Mouse (Mus musculus) cerebellum, adult 11-12 months (tissue): ENCODE measurements around the gene Klhl22.
A peak's percentile ranks its signal among the peaks of the same experiment; 100 is the strongest.

Experiments
- DNase-seq: peaks from one replicate; pipeline ENCODE4 v3.0.0; 2022

Gene Klhl22

DNA sequence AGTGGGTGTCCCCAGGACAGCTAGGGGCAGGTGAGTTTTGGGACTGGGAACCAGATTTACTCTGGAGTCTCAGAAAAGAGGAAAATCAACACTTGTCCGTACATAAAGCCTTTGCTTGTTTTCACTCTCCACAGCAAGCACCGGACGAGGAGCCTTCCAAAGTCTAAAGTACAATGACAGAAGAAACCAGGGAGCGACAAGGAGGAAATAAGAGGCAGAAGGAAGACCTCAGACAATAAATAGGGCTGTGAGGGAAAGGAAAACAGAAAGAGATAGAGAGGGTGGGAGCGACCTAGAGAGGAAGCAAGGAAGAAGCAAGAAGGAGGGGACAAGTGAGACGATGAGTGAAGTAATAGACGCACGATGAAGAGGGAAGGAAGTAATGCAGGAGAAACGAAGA is 516 bp upstream of the Klhl22 start:
- DNase-seq, result no peak

DNA sequence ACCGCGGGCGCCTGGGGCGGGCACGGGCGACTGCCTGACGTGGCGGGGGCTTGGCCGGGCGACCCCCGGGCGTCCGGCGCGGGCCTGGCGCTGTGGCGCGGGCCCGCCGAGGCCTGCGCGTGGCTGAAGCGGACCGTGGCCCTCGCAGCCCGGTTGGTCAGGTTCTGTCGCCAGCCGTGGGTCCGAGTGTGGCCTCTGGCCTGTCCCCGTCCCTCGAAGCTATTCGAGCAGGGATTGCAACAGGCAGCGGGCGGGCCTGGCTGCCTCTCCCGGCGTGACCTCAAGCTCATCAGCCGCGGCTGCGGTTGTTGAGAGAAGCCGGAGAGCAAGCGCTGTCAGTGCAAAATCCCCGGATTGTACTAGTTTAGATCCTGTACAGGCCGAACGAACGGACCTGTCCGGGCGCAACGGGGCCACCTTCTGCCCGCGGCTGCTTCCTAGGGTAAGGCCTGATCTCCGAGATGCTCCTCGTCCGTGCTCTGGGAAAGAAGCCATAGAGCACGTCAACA is 449 bp downstream of the Klhl22 start:
- DNase-seq, result peak; percentile 69

DNA sequence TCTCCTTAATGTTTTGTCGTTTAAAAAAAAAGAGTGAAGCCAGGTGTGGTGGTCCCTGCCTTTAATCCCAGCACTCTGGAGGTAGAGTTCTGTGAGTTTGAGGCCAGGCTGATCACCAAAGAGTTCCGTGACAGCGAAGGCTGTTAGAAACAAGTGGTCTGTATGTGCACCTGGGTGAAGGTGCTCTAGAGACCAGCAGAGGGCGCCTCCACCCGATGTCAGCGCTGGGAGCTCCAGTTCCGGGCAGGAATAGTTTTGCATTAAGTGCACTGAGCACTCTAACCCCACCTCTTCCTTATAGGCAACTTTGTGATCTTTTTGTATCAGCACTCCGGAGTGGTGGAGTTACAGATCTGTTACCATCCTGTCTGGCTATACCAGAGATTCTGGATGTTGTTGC is 1.2 kb downstream of the Klhl22 start:
- DNase-seq, result peak; percentile 32

DNA sequence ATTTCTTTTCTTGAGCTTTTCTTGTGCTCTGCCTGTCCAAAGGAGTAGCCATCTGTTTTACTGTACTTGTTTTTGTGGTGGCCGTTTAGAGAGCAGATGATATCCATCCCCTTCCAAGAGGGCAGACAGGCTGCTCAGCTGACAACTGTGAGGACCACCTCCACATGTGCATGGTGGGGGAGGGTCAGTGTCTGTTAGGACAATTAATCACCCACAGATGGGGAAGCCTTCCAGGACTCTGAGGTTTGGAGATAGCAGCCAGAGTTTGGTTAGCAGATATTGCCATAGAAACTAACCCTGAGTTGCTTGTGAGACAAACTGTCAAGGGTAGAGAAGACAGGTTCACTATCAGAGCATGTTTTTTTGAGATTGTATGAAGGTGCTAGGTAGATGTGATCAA is 1.7 kb downstream of the Klhl22 start:
- DNase-seq, result peak; percentile 23

DNA sequence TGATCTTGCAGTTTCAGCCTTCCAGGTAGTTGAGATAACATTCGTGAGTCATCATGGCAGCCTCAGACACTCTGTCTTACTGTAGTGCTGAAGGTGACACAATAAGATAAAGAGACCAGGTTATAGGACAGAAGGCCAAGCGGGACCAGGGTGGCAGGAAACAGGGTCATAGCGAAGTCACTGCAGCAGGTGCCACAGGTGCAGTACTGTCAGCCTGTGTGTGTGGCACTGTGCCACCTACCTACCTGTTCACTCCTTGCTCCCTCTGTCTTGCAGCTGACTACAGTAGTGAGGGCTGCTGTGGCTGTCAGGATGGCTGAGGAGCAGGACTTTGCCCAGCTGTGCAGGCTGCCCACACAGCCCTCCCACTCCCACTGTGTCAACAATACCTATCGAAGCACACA is 4.7 kb downstream of the Klhl22 start:
- no peak for DNase-seq

DNA sequence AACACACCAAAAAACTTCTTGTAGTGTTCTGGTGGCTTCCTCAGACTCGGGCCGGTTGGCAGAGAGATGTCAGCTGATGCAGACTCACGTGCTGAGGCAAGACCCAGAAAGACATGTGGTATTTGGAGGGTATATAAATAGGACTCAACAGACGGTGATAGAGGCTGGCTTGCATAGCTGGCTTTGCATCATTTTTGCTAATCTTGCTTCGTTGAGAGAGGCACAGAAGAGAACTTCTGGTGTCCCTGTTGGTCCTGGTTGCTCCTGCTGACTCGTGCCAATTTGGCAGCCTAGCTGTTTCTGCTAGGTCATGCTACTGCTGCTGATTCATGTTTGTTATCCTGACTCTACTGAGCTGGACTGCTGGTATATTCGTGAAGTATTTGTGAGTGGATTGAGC is 9.4 kb downstream of the Klhl22 start:
- peak; percentile 80 for DNase-seq

DNA sequence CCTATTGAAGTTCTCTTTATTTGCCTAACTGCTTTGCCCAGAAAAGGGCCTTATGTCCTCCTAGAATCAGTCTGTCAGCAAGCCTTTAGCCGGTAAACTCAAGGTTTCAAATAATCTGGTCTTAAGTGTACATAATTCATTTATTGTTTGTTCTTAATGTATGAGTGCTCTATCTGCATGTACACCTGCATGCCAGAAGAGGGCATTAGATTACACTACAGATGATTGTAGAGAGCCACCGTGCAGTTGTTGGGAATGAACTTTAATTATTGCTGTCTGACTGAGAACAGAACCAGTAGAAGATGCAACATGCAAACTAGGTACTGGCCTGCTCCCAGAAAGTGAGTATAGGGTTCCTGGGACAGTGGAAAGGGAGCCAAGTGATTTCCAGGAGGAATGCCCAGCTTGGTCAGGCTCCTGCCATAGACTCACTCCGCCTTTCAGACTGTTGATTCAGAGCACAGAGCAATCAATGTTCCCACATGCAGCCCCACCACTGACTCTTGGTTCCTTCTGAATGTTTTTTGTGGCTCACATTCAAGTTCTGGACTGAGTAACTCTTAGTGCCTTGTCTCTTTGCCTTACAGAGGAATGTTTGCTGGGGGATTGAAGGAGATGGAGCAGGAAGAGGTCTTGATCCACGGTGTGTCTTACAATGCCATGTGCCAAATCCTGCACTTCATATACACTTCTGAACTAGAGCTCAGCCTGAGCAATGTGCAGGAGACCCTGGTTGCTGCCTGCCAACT is 11.9 kb downstream of the Klhl22 start:
- no peak for DNase-seq

DNA sequence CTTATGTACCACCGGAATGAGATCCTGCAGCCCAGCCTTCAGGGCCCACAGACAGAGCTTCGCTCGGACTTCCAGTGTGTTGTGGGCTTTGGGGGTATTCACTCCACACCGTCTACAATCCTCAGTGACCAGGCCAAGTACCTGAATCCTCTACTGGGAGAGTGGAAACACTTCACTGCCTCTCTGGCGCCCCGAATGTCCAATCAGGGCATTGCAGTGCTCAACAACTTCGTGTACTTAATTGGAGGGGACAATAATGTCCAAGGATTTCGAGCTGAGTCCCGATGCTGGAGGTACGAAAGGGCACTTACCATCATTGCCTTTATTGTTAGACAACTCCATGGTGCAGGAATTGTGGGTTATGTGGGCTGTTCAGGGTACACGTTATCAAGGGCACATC is 17.4 kb downstream of the Klhl22 start:
- no peak for DNase-seq

DNA sequence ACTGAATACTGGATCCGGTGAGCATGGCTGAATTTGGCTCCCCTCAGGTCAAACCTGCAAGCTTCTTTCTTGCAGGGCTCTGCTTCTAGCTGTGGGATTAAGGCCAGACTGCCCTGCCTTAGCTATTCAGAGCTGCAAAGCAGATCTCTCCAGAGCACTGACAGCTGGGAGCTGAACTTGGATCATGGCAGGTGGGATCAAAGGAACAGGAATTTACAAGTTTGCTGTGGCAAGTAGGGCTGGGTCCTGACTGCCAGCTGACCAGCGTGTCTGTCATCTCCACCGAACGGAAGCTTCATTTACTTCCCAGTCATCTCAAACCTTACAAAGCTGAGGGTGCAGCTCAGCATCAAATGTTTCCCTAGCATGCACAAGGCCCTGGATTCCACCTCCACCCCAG is 18.8 kb downstream of the Klhl22 start:
- DNase-seq, result no peak

DNA sequence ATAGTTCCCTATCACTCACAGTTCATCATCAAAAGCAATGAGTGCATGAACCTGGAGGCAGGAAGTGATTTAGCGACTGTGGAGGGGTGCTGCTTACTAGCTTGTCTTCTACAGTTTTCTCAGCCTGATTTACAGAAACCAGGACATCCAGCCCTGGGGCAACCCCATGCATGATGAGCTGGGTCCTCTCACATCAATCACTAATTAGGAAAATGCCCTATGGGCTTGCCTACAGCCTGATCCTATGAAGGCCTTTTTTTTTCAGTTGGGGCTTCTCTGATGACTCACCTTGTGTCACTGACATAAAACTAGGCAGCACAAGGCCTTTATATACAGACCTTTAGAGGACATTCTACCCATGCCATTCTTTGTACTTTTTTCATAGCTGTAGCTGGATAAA is 20.3 kb downstream of the Klhl22 start:
- no peak for DNase-seq

DNA sequence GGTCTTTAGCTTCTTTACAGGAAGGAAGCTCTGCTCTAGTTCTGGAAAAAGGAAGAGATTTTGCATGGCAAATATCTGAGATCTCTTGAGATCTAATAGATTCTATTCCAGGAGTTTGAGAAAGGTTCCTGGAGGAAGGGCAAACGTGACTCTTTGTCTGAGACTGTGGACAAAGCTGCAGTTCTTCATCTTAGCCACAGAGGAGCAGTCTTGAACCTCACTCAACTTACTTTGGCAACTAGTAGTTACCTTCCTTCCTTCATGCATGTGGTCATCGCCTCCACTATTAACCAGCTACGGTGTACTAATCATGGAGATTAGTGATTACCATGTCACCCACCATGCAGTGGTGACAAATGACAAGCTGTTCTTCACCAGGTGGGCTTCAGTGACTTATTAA is 25.9 kb downstream of the Klhl22 start:
- DNase-seq, result no peak

DNA sequence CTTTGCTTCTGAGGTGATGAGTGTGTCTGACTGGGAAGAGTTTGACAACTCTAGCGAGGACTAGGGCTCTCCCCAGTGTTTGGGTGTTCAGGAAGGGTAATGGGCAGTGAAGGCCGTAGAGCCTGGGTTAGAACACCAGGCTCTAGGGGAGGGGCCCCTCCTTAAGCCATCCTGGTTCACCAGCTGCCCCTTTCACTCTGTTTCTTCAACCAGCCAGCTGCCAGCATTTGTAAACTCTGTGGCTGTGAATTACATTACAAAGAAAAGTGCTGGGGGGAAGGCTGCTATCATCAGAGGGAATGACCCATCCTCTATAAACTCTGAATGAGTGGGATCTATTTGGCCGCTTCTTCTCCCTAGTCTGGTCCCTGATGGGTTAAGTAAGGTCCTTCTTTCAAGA is 33.3 kb downstream of the Klhl22 start:
- no peak for DNase-seq

DNA sequence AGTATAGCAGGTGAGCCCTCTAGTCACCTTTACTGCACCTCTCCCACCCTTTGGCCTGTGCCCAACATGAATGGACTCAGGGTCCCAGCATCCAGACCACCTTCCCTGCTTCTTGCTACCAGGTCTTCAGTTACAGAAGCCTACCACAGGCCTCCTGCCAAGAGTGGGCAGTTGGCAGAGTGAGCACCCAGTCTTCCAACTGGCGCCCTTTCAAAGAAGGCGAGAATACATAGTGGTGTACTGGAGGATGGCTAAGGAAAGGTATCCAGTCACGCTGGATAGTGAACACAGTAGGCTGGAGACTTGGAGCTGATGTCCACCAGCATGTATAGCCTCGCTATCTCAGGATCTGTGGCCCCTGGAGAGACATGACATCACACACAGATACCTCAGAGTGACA is 34.6 kb downstream of the Klhl22 start:
- DNase-seq, result no peak

DNA sequence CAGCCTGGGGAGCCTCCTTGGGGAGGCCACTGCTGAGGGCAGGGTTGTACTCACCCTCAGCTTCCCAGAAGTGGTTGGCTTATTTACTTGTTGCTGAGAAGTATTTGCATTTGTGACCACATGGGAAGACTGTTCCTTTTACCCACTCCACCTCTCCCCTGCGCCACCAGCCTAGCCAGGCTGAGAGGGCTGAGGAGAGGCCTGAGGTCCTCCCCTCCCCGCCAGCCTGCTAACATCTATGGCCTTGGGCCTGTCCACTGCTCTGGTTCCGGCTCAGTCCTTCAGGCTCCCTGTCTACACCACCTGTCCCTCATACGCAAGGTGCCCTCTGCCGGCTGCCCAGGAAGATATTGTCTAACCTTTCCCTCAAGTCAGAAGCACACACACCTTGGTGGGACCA is 36.2 kb downstream of the Klhl22 start:
- DNase-seq, result peak; percentile 17

DNA sequence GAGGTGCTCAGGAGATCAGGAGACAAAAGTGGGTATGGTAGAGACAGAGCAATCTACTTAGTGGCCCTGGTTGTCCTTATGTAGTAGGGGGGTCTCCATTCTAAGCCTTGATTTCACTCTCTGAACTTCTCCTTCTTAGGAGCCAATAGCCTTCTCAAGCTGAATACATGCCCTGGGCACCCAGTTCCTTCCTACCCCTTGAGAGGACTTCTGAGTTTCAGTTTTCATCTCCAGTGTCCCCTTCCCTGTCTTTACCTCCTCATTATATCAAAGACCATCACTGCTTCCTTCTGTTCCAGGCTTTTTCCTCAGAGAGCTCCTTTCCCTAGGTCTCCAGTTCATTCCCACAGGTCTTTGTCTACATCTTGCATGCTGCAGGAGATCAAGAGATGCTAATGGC is 37.1 kb downstream of the Klhl22 start:
- DNase-seq, result no peak

DNA sequence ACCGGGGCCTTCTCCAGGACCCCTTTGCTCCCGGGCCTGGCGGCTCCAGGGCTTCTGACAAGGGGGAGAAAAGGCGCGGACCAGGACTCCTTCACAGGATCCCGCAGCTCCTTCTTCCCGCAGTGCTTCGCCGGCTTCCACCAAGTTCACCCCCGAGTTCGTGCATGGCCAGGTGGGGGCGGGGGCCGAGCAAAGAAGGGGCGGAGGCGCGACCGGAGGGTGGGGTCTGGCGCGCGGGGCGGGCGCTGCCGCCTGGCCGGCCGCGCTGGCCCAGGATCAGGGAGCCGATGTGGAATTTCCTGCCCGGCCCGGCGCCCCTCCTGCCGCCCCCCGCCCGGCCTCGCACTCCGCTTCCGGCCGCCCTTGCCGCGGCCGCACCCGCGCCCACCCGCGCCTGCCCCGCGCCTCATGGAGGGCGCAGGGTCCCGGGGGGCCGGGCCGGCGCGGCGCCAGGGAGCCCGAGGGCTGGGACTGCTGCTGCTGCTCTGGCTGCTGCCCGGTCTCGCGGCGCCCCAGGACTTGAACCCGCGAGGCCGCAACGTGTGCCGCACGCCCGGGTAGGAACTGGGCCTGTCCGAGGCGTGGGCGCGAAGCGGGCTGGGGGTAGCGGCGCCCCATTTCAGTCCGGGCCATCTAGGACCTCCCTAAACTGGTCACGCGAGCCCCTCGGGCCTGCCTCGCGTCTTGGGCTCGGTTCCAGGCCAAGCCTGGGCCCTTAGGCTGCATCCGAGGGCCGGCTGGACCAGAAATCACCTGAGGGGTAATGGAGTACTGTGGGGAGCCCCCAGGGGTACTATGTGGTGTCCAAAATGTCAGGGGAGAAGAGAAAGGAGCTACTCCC is 37.8 kb downstream of the Klhl22 start, which contains the start of gene Scarf2:
TSS of gene Scarf2 (plus strand) at position 312 of the 841 bp plus-strand sequence.
- no peak for DNase-seq

DNA sequence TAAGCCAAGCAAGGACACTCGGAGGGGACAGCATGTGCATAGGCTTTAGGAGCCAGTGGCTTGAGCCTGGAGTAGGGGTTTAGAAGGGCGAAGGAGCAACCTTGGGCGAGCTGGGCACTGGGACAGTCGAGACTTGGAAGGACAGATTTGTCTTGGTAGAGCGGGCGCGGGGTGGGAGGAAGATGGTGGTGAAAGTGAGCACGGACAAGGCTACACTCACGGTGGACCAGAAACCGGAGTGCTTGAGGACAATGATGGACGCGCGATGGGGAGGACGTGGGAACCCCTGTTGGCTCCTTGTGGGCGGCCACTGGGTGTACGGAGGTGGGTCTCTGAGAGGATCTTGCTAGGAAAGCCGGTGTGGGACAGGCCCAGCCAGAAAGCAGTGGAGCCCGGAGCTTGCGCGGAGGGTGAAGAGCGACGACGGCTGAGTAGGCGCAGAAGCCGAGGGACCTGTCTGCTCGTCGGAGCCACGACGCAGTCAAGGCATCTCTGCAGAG is 38.4 kb downstream of the Klhl22 start:
- DNase-seq, result no peak

DNA sequence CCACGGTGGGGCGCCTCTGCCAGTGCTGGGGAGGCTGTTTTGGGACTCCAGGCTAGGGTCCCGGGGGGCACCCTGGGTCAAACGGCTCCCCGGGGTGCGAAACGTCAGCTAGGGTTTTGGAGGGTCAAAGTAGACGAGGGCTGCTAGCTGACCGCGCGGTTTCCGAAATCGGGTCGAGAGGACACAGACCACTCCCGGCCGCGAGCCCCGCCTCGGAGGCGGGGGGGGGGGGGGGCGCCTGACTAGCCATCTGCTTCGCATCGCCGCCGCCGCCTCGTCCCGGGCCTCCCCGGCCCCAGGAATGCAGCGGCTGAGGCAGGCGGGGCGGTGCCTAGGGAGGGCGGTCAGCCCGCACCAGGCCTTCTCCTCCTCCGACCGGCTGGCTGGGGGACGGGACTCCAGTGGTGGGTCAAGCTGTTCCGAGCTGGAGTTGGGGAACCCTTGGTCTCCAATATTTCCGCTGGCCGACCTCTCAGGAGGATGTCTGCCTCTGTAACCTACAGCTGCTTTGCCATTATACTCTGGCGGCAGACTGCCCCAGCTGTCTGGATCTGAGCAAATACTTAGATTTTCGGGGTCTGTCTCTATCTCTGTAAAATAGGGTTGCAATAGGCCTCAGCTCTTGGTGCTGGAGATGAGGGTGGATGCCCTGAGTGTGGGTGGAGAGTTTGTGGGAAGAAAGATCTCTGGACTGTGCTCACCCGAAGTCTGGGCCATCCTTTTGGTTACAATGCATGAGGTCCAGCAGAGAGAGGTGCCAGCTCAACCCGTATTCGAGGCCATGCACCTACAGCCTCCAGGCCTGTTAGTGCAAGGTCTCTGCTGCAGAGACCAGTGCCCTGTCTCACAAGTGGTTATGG is 39.1 kb downstream of the Klhl22 start:
- no peak for DNase-seq

DNA sequence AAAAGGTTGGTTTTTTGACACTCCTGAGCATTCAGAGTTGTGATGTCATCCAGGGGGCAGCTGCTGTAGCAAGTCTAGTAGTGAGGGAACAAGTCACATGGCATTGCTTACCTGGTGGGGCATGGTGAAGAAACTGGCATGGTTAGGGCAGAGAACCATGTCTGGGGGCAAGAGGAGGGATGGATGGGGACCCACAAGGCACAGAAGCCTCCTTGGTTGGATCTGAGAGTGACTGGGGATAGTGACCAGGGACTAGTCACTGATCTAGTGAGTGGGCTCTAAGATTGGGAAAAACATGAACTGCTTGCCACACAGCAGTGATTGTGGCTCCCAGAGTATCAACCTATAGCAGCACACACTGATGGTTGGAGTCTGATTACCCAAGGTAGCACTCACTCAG is 40.2 kb downstream of the Klhl22 start:
- no peak for DNase-seq

DNA sequence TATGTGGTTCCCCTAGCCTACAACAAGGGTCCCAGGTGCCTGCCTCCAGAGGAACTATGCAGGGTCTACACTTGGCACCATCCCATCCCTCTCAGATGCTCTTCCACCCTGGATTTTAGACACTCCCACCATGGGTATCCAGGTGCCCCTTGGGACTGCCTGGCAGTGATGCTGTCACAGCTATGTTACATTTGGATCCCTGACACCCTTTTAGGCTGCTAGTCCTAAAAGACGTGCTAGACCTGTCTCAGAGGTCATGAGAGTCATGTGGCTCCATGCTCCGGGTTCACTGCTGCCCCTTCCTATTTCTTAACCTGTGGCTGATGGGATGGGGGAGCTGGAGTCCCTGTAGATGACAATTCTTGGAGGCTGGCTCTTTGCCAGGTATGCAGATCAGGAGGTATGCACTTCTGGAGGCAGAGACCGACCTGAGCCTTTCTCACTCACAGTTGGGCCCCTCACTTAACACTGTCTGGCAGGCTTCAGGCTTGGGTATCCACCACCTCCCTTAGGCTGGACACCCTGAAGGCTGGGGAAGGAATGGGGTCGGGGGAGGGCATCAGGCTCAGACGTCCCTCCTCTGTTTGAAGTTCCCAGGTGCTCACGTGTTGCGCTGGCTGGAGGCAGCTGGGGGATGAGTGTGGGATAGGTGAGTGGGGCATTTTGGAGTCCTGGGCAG is 42.5 kb downstream of the Klhl22 start:
- DNase-seq, result peak; percentile 27

DNA sequence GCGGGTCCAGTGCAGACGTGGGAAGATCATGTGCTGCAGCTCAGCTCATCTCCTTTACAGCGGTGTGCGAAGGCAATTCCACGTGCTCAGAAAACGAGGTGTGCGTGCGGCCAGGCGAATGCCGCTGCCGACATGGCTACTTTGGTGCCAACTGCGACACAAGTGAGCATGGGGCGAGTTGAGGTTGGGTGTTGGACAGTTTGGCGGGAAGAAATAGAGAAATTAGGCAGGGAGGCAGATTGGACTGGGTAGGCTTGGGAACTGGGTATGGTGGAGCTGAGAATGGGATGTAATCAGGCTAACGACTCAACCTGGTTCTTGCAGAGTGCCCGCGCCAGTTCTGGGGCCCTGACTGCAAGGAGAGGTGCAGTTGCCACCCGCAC is 43.0 kb downstream of the Klhl22 start:
- DNase-seq, result no peak
